Mouse (Mus musculus) E14TG2a.4 (cell line): ENCODE measurements around the gene Mansc1.

Experiments
- H3K27me3 ChIP-seq: 2 replicates; pipeline ENCODE4 v1.6.1; 2014; ENCODE audit warnings: low read length, control low read depth; ENCODE audit not compliant: insufficient read depth
- H3K36me3 ChIP-seq: 2 replicates; pipeline ENCODE4 v1.6.1; 2014; ENCODE audit warnings: low read length, control low read depth; ENCODE audit not compliant: insufficient read depth
- H3K4me1 ChIP-seq: replicated peaks from 2 replicates; pipeline ENCODE4 v1.6.1; 2014; ENCODE audit warnings: low read depth, low read length, control low read depth
- H3K4me3 ChIP-seq: replicated peaks from 2 replicates; pipeline ENCODE4 v1.5.1; 2014; ENCODE audit warnings: mild to moderate bottlenecking, low read length
- H3K9me3 ChIP-seq: 2 replicates; pipeline ENCODE4 v1.6.1; 2014; ENCODE audit warnings: low read length, control low read depth
- CTCF ChIP-seq: conservative IDR thresholded peaks from 2 replicates; pipeline ENCODE4 v1.5.1; 2014; ENCODE audit warnings: low read length
- NANOG ChIP-seq: IDR thresholded peaks from 2 replicates; pipeline ENCODE4 v1.6.1; 2014; ENCODE audit warnings: borderline replicate concordance, low read length, mixed read lengths
- POU5F1 ChIP-seq: IDR thresholded peaks from 2 replicates; pipeline ENCODE4 v1.6.1; 2014; ENCODE audit warnings: low read length, borderline replicate concordance

The Mansc1 gene

GRCm38 (mm10) chr6:134597651-134598229, 34.5 kb downstream of the Mansc1 start:
- H3K4me1 ChIP-seq = peaks cover 23% of the 10 kb centered on the region
- no peaks in the 10 kb centered on the region for H3K36me3 ChIP-seq
- TF ChIP-seq CTCF (no peak), POU5F1 (no peak), NANOG (no peak)
- 0 out of 2 replicates have a peak, but pooled peaks cover 3% of the 10 kb centered on the region for H3K27me3 ChIP-seq
- no peaks in the 10 kb centered on the region for H3K9me3 ChIP-seq
- no peak overlapping the region for H3K4me3 ChIP-seq

GRCm38 (mm10) chr6:134594569-134595442, 37.5 kb downstream of the Mansc1 start:
- Histone ChIP-seq H3K36me3 (no peaks in the 10 kb centered on the region), H3K4me3 (0 out of 2 replicates have a peak overlapping the region, but pooled peaks have one; percentile 29), H3K27me3 (0 out of 2 replicates have a peak, but pooled peaks cover 3% of the 10 kb centered on the region), H3K4me1 (peaks cover 10% of the 10 kb centered on the region), H3K9me3 (no peaks in the 10 kb centered on the region)
- TF ChIP-seq NANOG = no peak
- no peak for TF ChIP-seq CTCF
- no peak for TF ChIP-seq POU5F1

- TF ChIP-seq CTCF (no peak), POU5F1 (no peak), NANOG (no peak)
- H3K36me3 ChIP-seq = no peaks in the 10 kb centered on the region
- no peaks in the 10 kb centered on the region for H3K9me3 ChIP-seq
- H3K4me1 ChIP-seq = peaks cover 10% of the 10 kb centered on the region
- H3K27me3 ChIP-seq = 0 out of 2 replicates have a peak, but pooled peaks cover 3% of the 10 kb centered on the region
- no peak overlapping the region for H3K4me3 ChIP-seq
These were observed 40.7 kb downstream of the Mansc1 start for GRCm38 (mm10) chr6:134591614-134592013.

- Histone ChIP-seq H3K36me3 (no peaks in the 10 kb centered on the region), H3K4me1 (peaks cover 7% of the 10 kb centered on the region), H3K9me3 (no peaks in the 10 kb centered on the region), H3K27me3 (no peaks in the 10 kb centered on the region), H3K4me3 (no peak overlapping the region)
- no peak for TF ChIP-seq CTCF
These were observed 46.0 kb downstream of the Mansc1 start for GRCm38 (mm10) chr6:134586241-134586640.

- no peak for TF ChIP-seq NANOG
- no peaks in the 10 kb centered on the region for H3K9me3 ChIP-seq
- H3K36me3 ChIP-seq = no peaks in the 10 kb centered on the region
- H3K27me3 ChIP-seq = no peaks in the 10 kb centered on the region
- no peak overlapping the region for H3K4me3 ChIP-seq
- peaks cover 15% of the 10 kb centered on the region for H3K4me1 ChIP-seq
These were observed 47.7 kb downstream of the Mansc1 start for GRCm38 (mm10) chr6:134584616-134585015.

GRCm38 (mm10) chr6:134582110-134582509, 50.2 kb downstream of the Mansc1 start:
- H3K4me3 ChIP-seq = no peak overlapping the region
- H3K36me3 ChIP-seq = no peaks in the 10 kb centered on the region
- no peaks in the 10 kb centered on the region for H3K27me3 ChIP-seq
- no peaks in the 10 kb centered on the region for H3K9me3 ChIP-seq
- TF ChIP-seq NANOG = no peak
- TF ChIP-seq POU5F1 = no peak
- no peak for TF ChIP-seq CTCF
- peaks cover 40% of the 10 kb centered on the region for H3K4me1 ChIP-seq

- no peaks in the 10 kb centered on the region for H3K9me3 ChIP-seq
- H3K36me3 ChIP-seq = no peaks in the 10 kb centered on the region
- no peaks in the 10 kb centered on the region for H3K27me3 ChIP-seq
- no peak for TF ChIP-seq CTCF
- no peak for TF ChIP-seq NANOG
- TF ChIP-seq POU5F1 = no peak
- H3K4me1 ChIP-seq = peaks cover 43% of the 10 kb centered on the region
- H3K4me3 ChIP-seq = no peak overlapping the region
These were observed 52.8 kb downstream of the Mansc1 start for GRCm38 (mm10) chr6:134579506-134579905.

- H3K4me1 ChIP-seq = peaks cover 43% of the 10 kb centered on the region
- no peaks in the 10 kb centered on the region; the same call in 1 of the 2 replicates for H3K27me3 ChIP-seq
- peak; percentile 18; the same call in 1 of the 2 replicates for TF ChIP-seq NANOG
- TF ChIP-seq POU5F1 = no peak
- H3K4me3 ChIP-seq = no peak overlapping the region
- no peaks in the 10 kb centered on the region for H3K9me3 ChIP-seq
- no peaks in the 10 kb centered on the region for H3K36me3 ChIP-seq
These were observed 54.2 kb downstream of the Mansc1 start for GRCm38 (mm10) chr6:134578039-134578438.

GRCm38 (mm10) chr6:134575288-134575741, 57.0 kb downstream of the Mansc1 start:
- H3K4me1 ChIP-seq = peaks cover 35% of the 10 kb centered on the region
- TF ChIP-seq CTCF (no peak), NANOG (no peak), POU5F1 (no peak)
- no peaks in the 10 kb centered on the region for H3K36me3 ChIP-seq
- H3K9me3 ChIP-seq = 0 out of 2 replicates have a peak, but pooled peaks cover 5% of the 10 kb centered on the region
- no peak overlapping the region for H3K4me3 ChIP-seq
- no peaks in the 10 kb centered on the region; the same call in 1 of the 2 replicates for H3K27me3 ChIP-seq
